Mouse (Mus musculus) CD4-positive, CD25-positive, alpha-beta regulatory T cell, adult 2 months (primary cell): ENCODE data around the gene AI593442.

Source experiments
- DNase-seq: peaks from one replicate; pipeline ENCODE4 v3.0.0-alpha.2; 2012; ENCODE audit warnings: low read depth, low spot score

The AI593442 gene

GRCm38 (mm10) chr9:52679362-52679947, at the start of gene AI593442:
AI593442 (minus strand) TSS chr9:52679780.
- peak; percentile 1 for DNase-seq

- no peak for DNase-seq
Measured at GRCm38 (mm10) chr9:52728806-52729205, 49.2 kb upstream of the AI593442 start.

GRCm38 (mm10) chr9:52722626-52723025, 43.0 kb upstream of the AI593442 start:
- no peak for DNase-seq

- DNase-seq = no peak
Measured at GRCm38 (mm10) chr9:52719562-52719961, 40.0 kb upstream of the AI593442 start.

- DNase-seq = no peak
Measured at GRCm38 (mm10) chr9:52680036-52680435, 456 bp upstream of the AI593442 start.

GRCm38 (mm10) chr9:52678839-52679215, 753 bp downstream of the AI593442 start:
- DNase-seq = no peak

GRCm38 (mm10) chr9:52678179-52678838, 1.3 kb downstream of the AI593442 start:
- no peak for DNase-seq

- DNase-seq = peak; percentile 7
Measured at GRCm38 (mm10) chr9:52676587-52676986, 3.0 kb downstream of the AI593442 start.

- no peak for DNase-seq
Measured at GRCm38 (mm10) chr9:52675937-52676336, 3.6 kb downstream of the AI593442 start.

- DNase-seq = no peak
Measured at GRCm38 (mm10) chr9:52661422-52661821, 18.2 kb downstream of the AI593442 start.

GRCm38 (mm10) chr9:52650341-52650951, 29.1 kb downstream of the AI593442 start:
- DNase-seq = no peak

- no peak for DNase-seq
Measured at GRCm38 (mm10) chr9:52645312-52645711, 34.3 kb downstream of the AI593442 start.

GRCm38 (mm10) chr9:52644626-52645025, 35.0 kb downstream of the AI593442 start:
- DNase-seq = no peak

GRCm38 (mm10) chr9:52644156-52644555, 35.4 kb downstream of the AI593442 start:
- DNase-seq = no peak

- DNase-seq = no peak
Measured at GRCm38 (mm10) chr9:52635991-52636390, 43.6 kb downstream of the AI593442 start.

GRCm38 (mm10) chr9:52623926-52624325, 55.7 kb downstream of the AI593442 start:
- no peak for DNase-seq
